Mouse (Mus musculus): ENCODE results near the gene Ddx47.

- TF ChIP-seq CTCF (conservative IDR thresholded peaks at IDR 0.05; ENCODE audit: low read length) (no peak), NANOG (IDR thresholded peaks at IDR 0.05; ENCODE audit: borderline replicate concordance, low read length) (no peak)
Observed at GRCm38 (mm10) chr6:135068221-135068620, 56.8 kb downstream of the Ddx47 start.
